Mouse (Mus musculus) cortical plate, adult 2 months (tissue): Measurements from ENCODE around the gene Cep41.

Source experiments
- CTCF ChIP-seq: fragments of 200-500 bp; IDR thresholded peaks from 2 replicates; pipeline ENCODE4 v1.5.1; 2011; ENCODE audit warnings: mild to moderate bottlenecking, control low read depth, low read length; ENCODE audit not compliant: insufficient read depth; ENCODE audit errors: extremely low read depth
- POLR2A ChIP-seq: fragments of 200-500 bp; IDR thresholded peaks from 2 replicates; pipeline ENCODE4 v1.6.1; 2011; ENCODE audit warnings: mild to moderate bottlenecking, low read length, control low read depth; ENCODE audit not compliant: insufficient read depth; ENCODE audit errors: extremely low read depth

- TF ChIP-seq CTCF = no peak
- TF ChIP-seq POLR2A = no peak
Observed at GRCm38 (mm10) chr6:30678482-30678881, 15.1 kb downstream of the Cep41 start.
